Mouse (Mus musculus): ENCODE measurements around the gene Slc17a4.

The Slc17a4 gene

DNA sequence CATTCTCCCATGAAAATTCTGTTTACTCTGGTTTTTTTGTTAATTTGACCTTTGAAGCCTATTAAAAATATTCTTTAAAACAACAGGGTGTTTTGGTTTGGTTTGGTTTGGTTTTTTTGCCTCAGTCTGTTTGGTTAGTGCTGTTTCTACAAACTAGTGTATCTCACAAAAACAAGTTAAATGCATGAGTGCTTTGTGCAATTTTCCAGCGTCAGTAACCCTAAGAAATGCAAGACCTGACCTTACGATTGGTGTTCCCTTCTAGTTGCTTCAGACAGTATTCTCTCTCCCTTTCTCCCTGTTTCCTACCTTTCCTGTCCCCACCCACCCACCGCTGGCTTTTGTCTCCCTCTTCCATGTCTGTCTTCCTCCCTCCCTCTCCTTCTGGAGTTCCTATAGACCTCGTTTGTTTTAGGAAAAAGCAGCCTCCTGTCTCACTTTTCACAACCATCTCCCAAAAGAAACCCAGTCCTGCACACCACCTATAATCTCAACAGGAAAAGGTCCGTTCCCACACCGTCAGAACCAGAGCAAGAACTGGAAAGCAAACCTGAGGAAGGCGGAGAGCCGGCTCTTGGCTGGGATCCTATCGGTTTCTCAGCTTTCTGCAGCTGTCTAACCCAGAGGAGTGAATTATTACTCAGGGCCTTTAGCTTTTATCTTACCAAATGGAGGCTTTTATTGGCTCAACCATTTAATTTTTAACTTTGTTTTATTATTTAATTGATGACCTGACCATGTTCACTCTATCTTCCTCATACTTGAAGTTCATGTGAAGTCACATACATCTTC, at the start of gene Slc17a4:
Gene Slc17a4 (minus strand): TSS at position 634 of the 792 bp plus-strand sequence.
- no peak for DNase-seq (ENCODE audit: low spot score in 2 of 2)

DNA sequence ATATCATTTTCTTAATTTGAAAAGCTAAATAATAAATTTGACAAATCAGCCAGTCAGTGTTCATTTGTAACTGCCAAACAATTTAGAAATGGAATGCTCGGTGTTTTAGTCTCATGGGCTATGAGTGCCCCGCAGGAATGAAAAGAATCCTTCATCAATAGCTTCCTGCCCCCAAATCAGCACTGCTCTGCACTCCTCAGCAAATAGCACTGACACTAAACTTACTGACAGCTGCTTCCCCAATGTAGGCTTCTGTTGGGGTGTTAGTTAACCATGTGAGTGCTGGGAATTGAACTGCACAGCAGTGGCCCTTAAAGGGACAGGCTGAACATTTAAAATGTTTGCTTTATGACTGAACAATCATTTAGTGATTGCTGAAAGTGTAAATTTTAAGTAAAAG, 45.0 kb upstream of the Slc17a4 start:
- DNase-seq (ENCODE audit: low spot score in 2 of 2): no peak

DNA sequence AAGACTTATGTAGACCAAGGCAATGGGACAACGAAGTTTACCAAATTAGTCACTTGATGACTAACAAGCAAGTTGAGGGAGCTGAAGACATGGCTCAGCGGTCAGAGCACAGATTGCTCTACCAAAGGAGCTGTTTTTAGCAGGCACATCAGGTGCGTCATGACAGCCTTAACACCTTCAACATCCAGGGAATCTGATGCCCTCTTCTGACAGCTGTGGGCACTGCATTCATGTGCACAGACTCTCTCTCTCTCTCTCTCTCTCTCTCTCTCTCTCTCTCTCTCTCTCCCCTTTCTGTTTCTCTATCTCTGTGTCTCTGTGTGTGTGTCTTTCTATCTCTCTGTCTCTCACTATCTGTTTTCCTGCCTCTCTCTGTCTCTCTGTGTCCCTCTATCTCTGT, 36.1 kb upstream of the Slc17a4 start:
- no peak for DNase-seq (ENCODE audit: low spot score in 2 of 2)

DNA sequence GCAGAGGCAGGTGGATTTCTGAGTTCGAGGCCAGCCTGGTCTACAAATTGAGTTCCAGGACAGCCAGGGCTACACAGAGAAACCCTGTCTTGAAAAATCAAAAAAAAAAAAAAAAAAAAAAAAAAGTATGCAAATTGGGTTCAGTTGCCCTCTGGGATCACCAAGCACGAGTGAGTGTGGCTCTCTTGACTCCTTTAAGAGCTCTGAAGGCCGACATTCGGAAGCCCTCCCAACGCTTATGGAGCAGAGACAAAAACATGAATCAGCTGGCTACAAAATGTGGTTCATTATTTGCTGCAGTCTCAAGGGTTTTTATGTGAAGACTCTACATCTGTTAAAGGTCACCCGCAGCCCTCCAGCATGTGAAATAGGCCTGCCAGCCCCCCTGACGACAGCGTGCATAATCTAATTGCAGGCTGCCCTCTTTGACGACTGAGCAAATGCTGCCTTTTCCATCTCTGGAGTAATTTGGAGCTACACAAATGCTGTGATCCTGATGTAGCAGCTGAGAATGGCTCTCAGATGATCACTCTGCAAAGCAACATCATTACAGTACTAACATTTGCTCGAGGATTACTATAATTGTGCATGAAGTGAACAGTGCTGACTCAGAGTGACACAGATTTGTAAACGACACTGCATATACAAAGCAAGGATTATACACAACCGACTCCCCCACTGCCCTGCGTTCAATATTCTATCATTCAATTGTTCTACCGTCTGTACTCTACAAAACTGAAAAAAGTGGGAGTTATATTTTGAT, 34.9 kb upstream of the Slc17a4 start:
- DNase-seq (ENCODE audit: low spot score in 2 of 2): no peak

DNA sequence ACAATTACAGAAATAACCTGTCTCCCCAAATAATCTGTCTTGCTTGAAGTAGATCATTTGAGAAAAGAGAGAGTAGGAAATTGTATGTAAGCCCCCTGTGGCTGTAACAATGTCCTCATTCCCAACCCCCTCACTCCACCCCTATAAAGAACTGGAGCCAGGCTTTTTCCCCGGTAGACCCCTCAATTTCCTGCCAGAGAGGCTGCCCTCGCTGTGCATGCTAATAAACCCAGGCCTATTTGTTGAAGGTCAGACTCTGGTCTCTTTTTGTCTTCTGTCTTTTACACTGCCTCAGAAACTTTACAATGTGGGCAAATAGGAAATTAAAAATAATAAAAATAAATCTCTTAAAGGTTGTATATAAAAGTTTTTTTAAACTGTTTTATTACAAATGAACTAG, 31.4 kb upstream of the Slc17a4 start:
- DNase-seq (ENCODE audit: low spot score in 2 of 2): no peak

DNA sequence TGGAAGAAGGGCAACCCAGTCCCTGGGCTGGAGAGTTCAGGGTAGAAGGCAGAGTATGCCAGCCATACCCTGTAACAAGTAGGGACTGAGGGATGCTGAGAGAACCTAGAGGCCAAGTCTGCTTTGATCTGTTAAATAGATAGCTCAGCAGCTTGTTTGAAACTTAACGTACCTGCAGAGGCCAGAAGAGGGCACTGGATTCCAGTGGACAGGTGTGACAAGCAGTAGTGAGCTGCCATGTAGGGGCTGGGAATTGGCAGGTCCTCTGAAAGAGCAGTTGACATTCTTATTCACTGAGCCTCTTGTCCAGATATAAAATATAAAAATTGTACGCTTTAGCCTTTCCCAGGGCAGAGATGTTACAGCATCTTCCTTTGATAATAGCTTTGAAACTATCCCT, 28.1 kb upstream of the Slc17a4 start:
- no peak for DNase-seq (ENCODE audit: low spot score in 2 of 2)

DNA sequence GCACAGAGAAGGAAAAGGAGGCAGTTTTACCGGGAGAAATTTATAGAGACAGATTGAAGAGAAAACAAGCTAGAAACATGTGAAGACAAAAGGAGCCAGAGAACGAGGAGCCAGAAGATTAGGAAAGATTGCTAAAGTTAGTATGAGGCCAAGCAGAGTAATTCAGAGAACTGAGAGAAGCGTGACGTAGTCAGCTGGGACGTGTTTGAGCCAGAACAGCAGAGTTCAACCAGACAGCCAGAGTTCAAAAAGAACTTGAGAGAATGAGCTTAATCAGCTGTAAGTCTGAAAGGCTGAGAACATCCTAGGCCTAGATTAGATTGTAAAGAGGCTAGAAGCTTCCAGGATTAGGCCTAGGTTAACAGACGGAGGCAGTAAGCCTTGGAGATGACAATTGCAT, 25.5 kb upstream of the Slc17a4 start:
- DNase-seq (ENCODE audit: low spot score in 2 of 2): no peak

DNA sequence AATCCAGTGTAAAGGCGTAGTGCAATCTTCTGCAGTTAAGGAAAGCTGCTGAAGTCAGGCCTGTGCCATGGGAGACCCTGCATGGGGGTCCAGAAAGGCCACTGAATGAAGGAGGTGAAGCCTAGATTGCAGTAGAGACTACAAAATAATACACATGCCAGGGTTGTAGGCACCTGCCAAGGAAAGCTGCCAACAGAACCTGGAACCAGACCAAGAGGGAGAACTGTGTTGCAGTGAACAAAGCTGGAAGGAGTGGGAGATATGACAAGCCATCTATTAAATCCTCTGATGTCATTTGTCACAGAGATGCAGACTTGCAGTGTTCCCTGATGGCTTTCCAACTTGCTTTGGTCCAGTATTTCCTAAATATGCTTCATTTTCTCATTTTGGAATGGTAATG, 23.9 kb upstream of the Slc17a4 start:
- peak in 1 of 2 experiments; percentile 17 for DNase-seq (ENCODE audit: low spot score in 2 of 2)

DNA sequence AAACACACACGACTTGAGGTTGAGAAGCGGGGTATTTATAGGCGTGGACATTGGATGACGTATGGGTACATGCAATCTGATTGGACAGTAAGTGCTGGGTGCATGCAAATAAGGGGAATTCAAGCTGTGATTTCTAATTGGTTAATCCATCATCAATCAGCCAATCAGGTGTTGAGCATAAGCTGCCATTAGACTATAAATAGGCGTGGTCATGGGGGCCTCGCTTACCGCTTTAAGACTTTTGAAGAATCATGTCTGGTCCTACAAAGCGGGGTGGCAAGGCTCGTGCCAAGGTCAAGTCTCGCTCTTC, 19.4 kb upstream of the Slc17a4 start, which contains the start of gene Hist1h2aa:
Gene Hist1h2aa (plus strand): TSS at position 252 of the 310 bp plus-strand sequence.
- DNase-seq (ENCODE audit: low spot score in 2 of 2): no peak

DNA sequence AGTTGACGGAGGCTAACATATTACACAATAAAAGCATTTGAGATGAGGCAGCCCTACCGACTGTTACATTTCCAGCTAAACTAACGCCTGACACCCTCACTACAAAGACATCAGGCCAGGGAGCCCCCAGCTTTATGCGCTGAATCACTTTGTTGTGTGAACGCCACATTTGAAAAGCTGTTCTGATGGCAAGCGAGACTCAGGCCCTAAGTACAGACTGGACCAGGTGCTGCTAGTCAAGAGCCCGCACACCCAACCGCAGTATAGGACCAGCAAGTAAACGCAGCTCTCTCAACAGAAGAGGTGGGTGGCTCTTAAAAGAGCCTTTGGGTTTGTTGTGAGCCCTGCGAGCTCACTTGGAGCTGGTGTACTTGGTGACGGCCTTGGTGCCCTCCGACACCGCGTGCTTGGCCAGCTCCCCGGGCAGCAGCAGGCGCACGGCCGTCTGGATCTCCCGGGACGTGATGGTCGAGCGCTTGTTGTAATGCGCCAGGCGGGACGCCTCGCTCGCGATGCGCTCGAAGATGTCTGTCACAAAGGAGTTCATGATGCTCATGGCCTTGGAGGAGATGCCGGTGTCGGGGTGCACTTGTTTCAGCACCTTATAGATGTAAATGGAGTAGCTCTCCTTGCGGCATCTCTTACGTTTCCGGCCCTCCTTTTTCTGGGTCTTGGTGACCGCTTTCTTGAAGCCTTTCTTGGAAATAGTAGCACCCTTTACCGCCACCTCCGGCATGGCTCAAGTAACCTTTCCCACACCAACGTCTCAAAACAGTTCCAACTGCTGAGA, 18.8 kb upstream of the Slc17a4 start, which contains the start of gene Hist1h2ba:
Gene Hist1h2ba (minus strand): TSS at position 736 of the 790 bp plus-strand sequence.
- no peak for DNase-seq (ENCODE audit: low spot score in 2 of 2)

DNA sequence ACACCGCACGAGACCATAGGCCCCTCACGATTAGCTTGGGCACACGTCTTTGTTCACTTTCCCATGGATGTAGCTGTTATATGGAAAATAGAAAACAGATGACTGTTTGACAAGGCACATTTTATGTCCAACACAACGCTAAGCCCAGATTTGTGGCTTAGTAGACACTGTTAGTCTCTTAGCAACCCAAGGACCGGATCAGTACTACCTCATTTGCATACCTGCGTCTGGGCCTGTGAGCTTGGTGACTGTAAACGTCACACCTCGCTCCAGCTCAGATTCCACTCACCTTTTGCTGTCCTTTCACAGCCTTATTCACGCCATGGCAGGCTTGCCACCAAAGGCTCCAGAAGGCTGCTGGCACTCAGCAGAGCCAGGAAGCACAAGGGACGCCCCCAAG, 16.1 kb upstream of the Slc17a4 start:
- DNase-seq (ENCODE audit: low spot score in 2 of 2): no peak

DNA sequence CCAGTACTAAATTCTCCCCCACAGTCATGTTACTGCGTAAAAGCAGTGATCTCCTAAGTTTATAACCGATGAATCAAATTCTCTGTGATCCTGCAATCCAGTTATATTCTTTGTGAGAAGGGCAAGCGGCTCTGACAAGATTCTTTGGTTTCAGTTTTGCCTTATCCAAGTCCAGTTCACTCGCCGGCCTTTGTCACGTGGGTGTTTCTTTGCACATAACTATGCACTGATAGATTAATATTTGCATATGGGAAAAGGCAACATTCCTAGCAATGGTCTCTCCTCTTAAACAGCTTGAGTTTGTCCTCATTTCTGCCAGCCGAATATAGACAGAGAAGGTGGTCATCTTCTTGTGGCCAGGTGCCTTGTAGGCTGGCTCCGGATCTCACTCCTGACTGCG, 15.7 kb upstream of the Slc17a4 start:
- no peak for DNase-seq (ENCODE audit: low spot score in 2 of 2)

DNA sequence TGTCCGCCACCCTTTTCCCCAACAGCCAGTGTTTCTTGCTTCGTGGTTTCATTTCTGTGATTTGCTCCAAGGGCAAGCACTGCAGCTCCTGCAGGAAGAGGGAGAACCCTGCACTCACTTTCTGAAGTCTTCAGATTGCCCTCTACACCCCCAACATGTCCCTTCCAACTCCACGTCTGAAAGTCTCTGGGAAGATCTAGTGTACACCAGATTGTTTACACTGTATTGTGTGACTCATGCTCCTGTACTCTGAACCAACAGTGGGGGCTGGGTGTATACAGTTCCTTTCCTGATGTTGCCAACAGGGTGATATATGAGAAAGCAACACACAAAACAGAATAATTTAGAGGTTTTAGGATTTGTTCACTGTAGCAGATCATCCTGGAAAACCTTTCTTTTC, 13.8 kb upstream of the Slc17a4 start:
- no peak for DNase-seq (ENCODE audit: low spot score in 2 of 2)

DNA sequence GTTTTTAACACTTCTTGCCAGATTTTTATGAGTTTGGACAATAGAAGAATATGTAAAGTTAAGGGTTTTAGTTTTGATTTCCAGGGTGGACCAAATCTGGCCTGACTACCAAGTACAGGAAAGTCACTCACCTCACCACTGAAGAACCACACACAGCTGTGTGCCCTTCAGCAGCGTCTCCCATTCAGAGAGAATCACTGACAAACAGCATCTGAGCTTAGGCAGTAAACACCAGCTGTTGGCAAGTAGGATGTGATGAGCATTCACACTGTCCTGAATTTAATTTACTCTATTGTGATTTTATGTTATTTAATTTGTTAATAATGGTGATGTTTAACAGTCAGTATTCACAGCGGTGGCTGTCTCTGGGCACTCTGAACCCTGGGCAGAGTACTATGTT, 11.0 kb upstream of the Slc17a4 start:
- no peak for DNase-seq (ENCODE audit: low spot score in 2 of 2)

DNA sequence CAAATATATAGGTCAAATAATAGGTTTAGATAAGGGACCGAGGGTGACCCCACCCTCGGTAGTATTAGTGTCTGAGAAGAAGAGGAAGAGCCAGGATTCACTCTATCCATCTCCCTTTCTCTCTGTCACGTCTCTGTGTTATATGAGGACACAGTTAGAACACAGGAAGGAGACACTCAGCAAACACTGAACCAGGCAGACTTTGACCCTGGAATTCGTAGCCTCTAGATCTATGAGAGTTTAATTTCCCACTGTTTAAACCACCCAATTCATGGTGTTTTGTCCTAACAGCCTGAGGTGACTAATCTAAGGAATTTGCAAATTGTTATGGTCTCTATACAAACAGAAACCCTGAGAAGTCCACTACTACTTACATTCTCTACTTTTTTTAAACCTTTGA, 2.9 kb upstream of the Slc17a4 start:
- DNase-seq (ENCODE audit: low spot score in 2 of 2): no peak

DNA sequence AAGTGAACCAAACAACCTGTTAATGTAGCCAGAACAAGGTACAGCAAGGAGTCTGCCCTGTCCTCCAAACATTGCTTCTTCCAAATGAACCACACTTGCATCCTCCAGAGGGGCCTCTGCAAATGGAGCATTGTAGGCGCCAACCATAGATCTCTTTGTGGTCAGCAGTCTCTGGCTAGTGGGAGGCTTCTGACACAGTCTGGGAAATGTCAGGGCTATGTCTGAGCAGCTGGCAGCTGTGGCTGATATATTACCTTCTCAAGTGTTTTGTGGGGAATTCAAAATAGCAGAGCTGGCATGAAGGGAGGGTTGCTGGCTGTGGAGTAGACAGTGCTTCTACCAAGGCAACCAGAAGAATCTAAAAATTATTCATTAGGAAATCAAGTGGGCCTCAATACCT, 1.3 kb upstream of the Slc17a4 start:
- no peak for DNase-seq (ENCODE audit: low spot score in 2 of 2)

DNA sequence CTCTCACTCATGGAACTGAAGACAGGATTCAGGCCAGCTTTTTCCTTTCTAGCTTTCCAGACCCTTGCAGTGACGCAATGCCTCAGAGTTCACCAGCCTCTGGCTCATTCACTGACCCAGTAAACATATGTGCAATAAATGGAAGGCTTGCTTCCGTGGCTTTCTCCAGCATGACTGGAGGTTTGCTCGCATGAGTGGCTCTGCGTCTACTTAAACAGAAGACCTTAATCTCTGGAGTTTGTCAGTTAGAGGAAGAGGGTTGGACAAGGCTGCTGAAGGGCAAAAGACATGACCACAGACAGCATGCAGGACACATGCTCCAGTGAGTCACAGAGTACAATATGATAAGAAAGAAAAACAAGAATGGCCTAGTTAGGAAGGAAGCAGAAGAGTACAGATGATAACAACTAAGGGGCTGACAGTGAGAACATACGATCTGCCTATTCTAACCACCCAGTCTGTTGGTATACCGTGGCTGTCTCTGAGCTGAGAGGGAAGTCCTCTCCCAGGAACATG, 960 bp downstream of the Slc17a4 start:
- no peak for DNase-seq (ENCODE audit: low spot score in 2 of 2)

DNA sequence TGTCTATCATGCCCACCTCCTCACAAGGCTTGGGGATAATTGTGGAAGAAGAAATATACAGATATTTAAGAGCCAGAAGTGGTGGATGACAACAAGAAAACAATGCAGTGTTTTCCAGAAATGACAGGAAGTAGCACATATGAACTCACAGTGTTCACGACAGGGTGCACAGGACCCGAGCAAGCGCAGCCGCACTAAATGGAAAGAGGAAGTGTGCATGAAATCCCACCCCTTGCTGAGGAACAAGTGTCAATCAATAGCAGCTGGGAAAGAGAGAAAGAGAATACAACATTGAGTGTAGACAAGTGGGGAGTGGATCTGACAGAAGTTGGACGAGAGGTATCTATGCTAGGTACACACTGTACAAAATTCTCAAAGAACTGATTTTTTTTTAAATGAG, 3.5 kb downstream of the Slc17a4 start:
- no peak for DNase-seq (ENCODE audit: low spot score in 2 of 2)

DNA sequence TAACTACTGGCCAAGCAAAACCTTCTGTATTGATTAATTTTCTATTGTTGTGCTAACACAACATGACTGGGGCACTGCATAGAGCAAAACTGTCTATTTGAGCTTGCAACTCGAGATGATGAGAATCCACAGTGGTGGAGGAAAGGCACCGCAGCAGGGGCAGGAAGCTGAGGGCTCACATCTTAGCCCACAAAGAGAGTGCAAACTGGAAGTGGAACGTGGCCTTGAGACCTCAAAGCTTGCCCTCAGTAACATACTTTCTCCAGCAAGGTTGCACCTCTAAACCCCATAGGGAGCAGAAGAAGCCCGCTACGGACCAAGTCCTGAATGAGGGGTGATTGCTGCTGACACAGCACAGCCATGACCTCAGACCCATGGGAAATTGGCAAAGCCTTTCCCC, 4.7 kb downstream of the Slc17a4 start:
- no peak for DNase-seq (ENCODE audit: low spot score in 2 of 2)

DNA sequence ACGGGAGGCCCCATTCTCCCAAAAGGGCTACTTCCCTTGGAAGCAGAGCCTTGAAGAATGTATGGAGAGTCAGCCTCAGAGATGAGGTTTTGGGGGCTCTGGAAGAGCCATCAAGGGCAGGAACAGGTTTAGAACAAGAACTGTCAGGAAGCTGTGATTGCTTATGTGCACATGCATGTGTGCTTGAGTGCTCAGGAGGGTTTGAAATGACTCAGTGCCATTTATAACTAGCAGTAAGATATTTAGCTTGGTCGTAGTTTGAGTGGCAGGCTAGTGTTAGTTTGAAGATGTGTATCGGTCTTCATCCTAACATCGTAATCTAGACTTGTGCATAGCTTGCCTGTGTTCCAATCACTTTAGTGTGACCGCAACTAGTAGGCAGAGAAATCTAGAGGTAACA, 7.9 kb downstream of the Slc17a4 start:
- DNase-seq (ENCODE audit: low spot score in 2 of 2): no peak

DNA sequence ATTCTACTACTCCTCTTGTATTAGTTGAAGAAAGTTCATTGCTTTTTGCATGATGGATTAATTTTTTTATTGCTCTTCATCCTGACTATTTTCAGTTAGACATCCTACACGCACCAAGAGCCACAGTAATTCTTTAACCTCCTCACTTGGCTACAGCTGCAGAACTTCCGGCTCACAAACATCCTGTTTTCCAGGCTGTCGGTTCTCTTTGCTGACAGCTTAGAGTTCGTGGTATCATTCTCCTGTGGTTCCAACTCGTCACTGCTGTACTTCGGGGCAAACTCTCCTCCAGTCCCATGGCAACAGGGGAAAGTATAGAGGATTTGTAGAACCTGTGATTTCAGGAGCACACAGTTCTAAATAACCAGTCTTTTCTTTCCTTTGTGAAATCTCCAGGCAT, 16.6 kb downstream of the Slc17a4 start:
- DNase-seq (ENCODE audit: low spot score in 2 of 2): no peak

DNA sequence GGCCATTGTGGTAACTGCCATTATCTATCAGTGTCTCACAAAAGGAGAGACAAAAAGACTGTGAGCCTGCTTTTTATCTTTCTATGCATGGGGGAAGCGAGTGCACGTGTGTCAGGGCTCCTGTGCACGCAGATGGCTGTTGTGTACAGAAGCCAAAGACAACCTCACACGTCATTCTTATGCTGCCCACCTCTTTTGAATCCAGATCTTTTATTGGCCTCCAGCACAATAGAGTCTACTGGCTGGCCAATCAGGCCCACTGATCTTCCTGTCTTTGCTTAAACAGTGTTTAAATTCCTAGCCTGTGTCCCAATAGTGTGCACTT, 21.6 kb downstream of the Slc17a4 start:
- no peak for DNase-seq (ENCODE audit: low spot score in 2 of 2)

Measured in frontal cortex, postnatal 14 days (tissue).